Mouse (Mus musculus) cerebellum, postnatal 4 days (tissue): ENCODE data around the gene Nfib.

Source experiments
- DNase-seq, 2 experiments: peaks; one replicate each; pipeline ENCODE4 v3.0.0; 2022; ENCODE audit warnings: low spot score in 2 of 2, mixed read lengths in 1 of 2

Gene Nfib

GRCm38 (mm10) chr4:82512743-82513425 is 192.7 kb downstream of the Nfib start:
- peak; percentile 90 to 98 for DNase-seq

- no peak for DNase-seq
Measured at GRCm38 (mm10) chr4:82512335-82512734, 193.2 kb downstream of the Nfib start.

GRCm38 (mm10) chr4:82511524-82511923 is 194.0 kb downstream of the Nfib start:
- DNase-seq = peak in 1 of 2 experiments; percentile 77

- no peak for DNase-seq
Measured at GRCm38 (mm10) chr4:82511001-82511513, 194.5 kb downstream of the Nfib start.

- no peak for DNase-seq
Measured at GRCm38 (mm10) chr4:82509771-82510170, 195.8 kb downstream of the Nfib start.

GRCm38 (mm10) chr4:82509166-82509767 is 196.3 kb downstream of the Nfib start:
- no peak for DNase-seq

- DNase-seq = no peak
Measured at GRCm38 (mm10) chr4:82508281-82508687, 197.3 kb downstream of the Nfib start.

GRCm38 (mm10) chr4:82507541-82508280 is 197.8 kb downstream of the Nfib start:
- DNase-seq = no peak

GRCm38 (mm10) chr4:82506731-82507331 is 198.7 kb downstream of the Nfib start:
- peak in 1 of 2 experiments; percentile 58 for DNase-seq

- DNase-seq = peak; percentile 63 to 87
Measured at GRCm38 (mm10) chr4:82506081-82506730, 199.3 kb downstream of the Nfib start.

GRCm38 (mm10) chr4:82505121-82506031 is 200.2 kb downstream of the Nfib start:
- peak in 1 of 2 experiments; percentile 76 for DNase-seq

- DNase-seq = no peak
Measured at GRCm38 (mm10) chr4:82504284-82505120, 201.0 kb downstream of the Nfib start.

- DNase-seq = no peak
Measured at GRCm38 (mm10) chr4:82504015-82504283, 201.6 kb downstream of the Nfib start.

GRCm38 (mm10) chr4:82503274-82504014 is 202.1 kb downstream of the Nfib start:
- DNase-seq = no peak

GRCm38 (mm10) chr4:82502611-82503010 is 202.9 kb downstream of the Nfib start:
- no peak for DNase-seq

- no peak for DNase-seq
Measured at GRCm38 (mm10) chr4:82502012-82502411, 203.5 kb downstream of the Nfib start.

GRCm38 (mm10) chr4:82500578-82501098 is 204.9 kb downstream of the Nfib start:
- no peak for DNase-seq

- no peak for DNase-seq
Measured at GRCm38 (mm10) chr4:82499725-82500577, 205.6 kb downstream of the Nfib start.
